ENCODE assay signal across 8 mouse cellular contexts in the genomic region with DNA sequence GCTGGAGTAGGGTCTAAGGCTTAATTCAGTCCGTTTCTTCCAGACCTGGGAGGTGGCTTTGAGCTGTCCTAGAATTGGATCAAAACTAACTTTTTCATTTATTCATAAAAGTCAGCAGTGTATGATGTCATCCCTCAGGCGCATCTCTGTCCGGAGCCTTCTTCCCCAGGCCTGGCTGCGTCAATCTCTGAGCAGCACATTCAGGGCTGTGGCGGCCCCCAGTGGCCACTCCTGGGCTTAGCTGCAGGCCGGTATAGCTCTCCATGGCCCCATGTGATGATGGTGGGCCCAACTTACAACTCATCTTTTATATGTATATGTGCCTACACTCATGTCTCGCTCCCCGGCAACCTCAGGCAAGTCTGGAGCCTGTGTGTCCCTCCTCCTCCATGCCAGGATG. TPM values are rescaled to one million over a fixed set of nuclear protein-coding genes. Genes with fewer than 3 reads are reported as not detected.
DNase-seq lines count a peak whose midpoint lies in the region; ATAC-seq and TF ChIP-seq lines count a peak whose summit lies in the region.

No protein-coding gene starts in this region.

- no peak overlapping the region for H3K4me2 ChIP-seq in forebrain, postnatal 0 days (ENCODE audit: low read depth)
- no peak overlapping the region for H3K4me2 ChIP-seq in hindbrain, embryonic 12.5 days (replicated peaks)

- peak; percentile 91 for ATAC-seq in forebrain, postnatal 0 days
- ATAC-seq in hindbrain, embryonic 12.5 days (ENCODE audit: low FRiP score) = peak; percentile 77

- DNase-seq in Muller cell, postnatal 12 days (ENCODE audit: inconsistent ontology term) = peak; percentile 76
- DNase-seq in cerebellum, adult 2 months = peak; percentile 64 to 72
- DNase-seq in forebrain, postnatal 0 days = peak; percentile 72
- DNase-seq in layer of hippocampus, postnatal 10 days (ENCODE audit: low spot score in 2 of 2) = peak; percentile 76 to 83
- DNase-seq in lung, postnatal 14 days = peak; percentile 83
- DNase-seq in retina, postnatal 7 days (ENCODE audit: low read depth, low spot score) = peak; percentile 28
- DNase-seq in urinary bladder, postnatal 36 days (ENCODE audit: low spot score in 2 of 2) = peak; percentile 57 to 77

- TF ChIP-seq CTCF in cerebellum, adult 2 months (IDR thresholded peaks at IDR 0.05; ENCODE audit: borderline replicate concordance, insufficient read depth, low read depth, low read length) = peak; percentile 82
- peak; percentile 85 for TF ChIP-seq CTCF in forebrain, postnatal 0 days (IDR thresholded peaks at IDR 0.05; ENCODE audit: low read depth)

- H3K36me3 ChIP-seq in forebrain, postnatal 0 days (ENCODE audit: insufficient read depth) = no peaks in the 10 kb centered on the region
- no peaks in the 10 kb centered on the region for H3K36me3 ChIP-seq in hindbrain, embryonic 12.5 days

- H3K9me3 ChIP-seq in forebrain, postnatal 0 days (ENCODE audit: low read length) = no peaks in the 10 kb centered on the region
- no peaks in the 10 kb centered on the region for H3K9me3 ChIP-seq in hindbrain, embryonic 12.5 days (replicated peaks)

- H3K4me1 ChIP-seq in cerebellum, adult 2 months (ENCODE audit: control insufficient read depth, insufficient read depth, low read length) = no peaks in the 10 kb centered on the region
- H3K4me1 ChIP-seq in forebrain, postnatal 0 days (ENCODE audit: insufficient read depth) = no peaks in the 10 kb centered on the region
- H3K4me1 ChIP-seq in hindbrain, embryonic 12.5 days = peaks cover 5% of the 10 kb centered on the region; the same call in 1 of the 2 replicates

- H3K27ac ChIP-seq in cerebellum, adult 2 months (ENCODE audit: insufficient read depth, low read length) = no peak overlapping the region
- H3K27ac ChIP-seq in forebrain, postnatal 0 days (ENCODE audit: low read depth, low read length) = no peak overlapping the region
- H3K27ac ChIP-seq in hindbrain, embryonic 12.5 days = no peak overlapping the region

- no peak overlapping the region for H3K9ac ChIP-seq in forebrain, postnatal 0 days
- H3K9ac ChIP-seq in hindbrain, embryonic 12.5 days = no peak overlapping the region

- TF ChIP-seq POLR2A in cerebellum, adult 2 months (IDR thresholded peaks at IDR 0.05; ENCODE audit: borderline replicate concordance, insufficient read depth, low read length) = no peak

- no peak overlapping the region for H3K4me3 ChIP-seq in cerebellum, adult 2 months (replicated peaks; ENCODE audit: insufficient read depth, low read depth, low read length)
- H3K4me3 ChIP-seq in forebrain, postnatal 0 days (ENCODE audit: low read depth, low read length) = no peak overlapping the region
- H3K4me3 ChIP-seq in hindbrain, embryonic 12.5 days = no peak overlapping the region

- WGBS in cerebellum, adult 2 months = 13% methylated on average over 8 of the region's 8 CpGs
- WGBS in forebrain, postnatal 0 days = 14% methylated on average over 8 of the region's 8 CpGs
- 10% methylated on average over 8 of the region's 8 CpGs for WGBS in hindbrain, embryonic 12.5 days

- H3K27me3 ChIP-seq in cerebellum, adult 2 months (ENCODE audit: control insufficient read depth, insufficient read depth, low read length) = no peaks in the 10 kb centered on the region
- no peaks in the 10 kb centered on the region for H3K27me3 ChIP-seq in forebrain, postnatal 0 days (ENCODE audit: insufficient read depth, low read length)
- no peaks in the 10 kb centered on the region for H3K27me3 ChIP-seq in hindbrain, embryonic 12.5 days

RNA-seq across cellular contexts. Expression of a gene that starts 21.0 kb away (rescaled TPM):
- polyA plus RNA-seq in cerebellum, adult 2 months (2012; rRNA removed) = not detected in 2 replicates
- total RNA-seq in forebrain, postnatal 0 days (2014; rRNA removed) = not detected in 2 replicates
- polyA plus RNA-seq in forebrain, postnatal 0 days (2015; fragmentation: Nextera tagmentation; extraction: Ambion mirVana) = not detected in 2 replicates
- not detected in 2 replicates for polyA plus RNA-seq in hindbrain, embryonic 12.5 days (2016; fragmentation: Nextera tagmentation; extraction: Ambion mirVana)
- total RNA-seq in layer of hippocampus, postnatal 10 days (2021) = not detected

RNA-seq across cellular contexts. Expression of a gene that starts 47.3 kb away (rescaled TPM):
- polyA plus RNA-seq in cerebellum, adult 2 months (2012; rRNA removed) = 41.8 TPM in 2 replicates
- total RNA-seq in forebrain, postnatal 0 days (2014; rRNA removed) = 59.2 and 76.2 TPM in 2 replicates
- polyA plus RNA-seq in forebrain, postnatal 0 days (2015; fragmentation: Nextera tagmentation; extraction: Ambion mirVana) = 11.1 and 18.3 TPM in 2 replicates
- 25.9 and 26.8 TPM in 2 replicates for polyA plus RNA-seq in hindbrain, embryonic 12.5 days (2016; fragmentation: Nextera tagmentation; extraction: Ambion mirVana)
- 100 to 1,000 TPM; 112 to 113 TPM for total RNA-seq in layer of hippocampus, postnatal 10 days (2021)

Comparison
In these comparisons a context has a peak if more than half of its experiments do, and no peak if none do; other contexts are left out.
1. DNase-seq: peak in every context shown above with its lines; median percentile 83 in lung, postnatal 14 days; 80 in layer of hippocampus, postnatal 10 days; 76 in Muller cell, postnatal 12 days; 72 in forebrain, postnatal 0 days; 68 in cerebellum, adult 2 months; 67 in urinary bladder, postnatal 36 days; 28 in retina, postnatal 7 days.